Mouse (Mus musculus): ENCODE measurements at regions not wholly inside any gene's neighbourhood (a gene's known extent, or its start where the extent isn't known, plus 50 kb on each side); places are given as distances from the start of the nearest gene placed in this dataset.

- TF ChIP-seq POLR2A (IDR thresholded peaks at IDR 0.05; ENCODE audit: insufficient read depth, low read length) (no peak), CTCF (IDR thresholded peaks at IDR 0.05; ENCODE audit: low read depth, low read length) (no peak)
Measured at GRCm38 (mm10) chr6:94898881-94899280, 198.9 kb upstream of the Lrig1 start.

Measured in ES-Bruce4 (cell line).